Mouse (Mus musculus): ENCODE results near the gene Hdac1. TPM values are rescaled to one million over a fixed set of nuclear protein-coding genes. Genes with fewer than 3 reads are reported as not detected.

Gene Hdac1
- polyA plus RNA-seq, 1 experiment from 2014 or later = 294 TPM

DNA sequence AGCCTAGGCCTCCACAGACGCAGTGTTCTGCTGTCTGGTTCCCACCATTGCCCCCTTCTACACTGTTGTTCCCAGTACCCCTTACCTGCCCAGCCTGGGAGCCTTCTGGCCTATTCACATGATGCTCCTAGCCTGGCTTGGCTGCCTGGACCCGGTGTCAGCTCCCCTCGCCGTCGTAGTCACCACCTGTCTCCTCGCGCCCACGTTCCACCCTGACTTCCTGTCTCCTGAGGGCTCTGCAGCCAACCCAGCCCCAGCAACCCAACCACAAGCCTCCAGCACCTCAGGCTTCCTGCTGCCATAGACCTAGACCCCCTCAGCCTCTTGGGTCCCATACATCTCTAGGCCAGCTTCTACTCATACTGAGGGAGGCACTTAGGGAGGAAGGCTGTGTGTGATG, 30.9 kb upstream of the Hdac1 start, which contains the start of gene Lck:
Lck (minus strand) TSS at position 212 of the 400 bp plus-strand sequence.
- H3K27me3 ChIP-seq (ENCODE audit: poor library complexity, severe bottlenecking) = peaks cover 5% of the 10 kb centered on the region; the same call in 1 of the 2 replicates
- 91% methylated on average over 8 of the region's 8 CpGs for WGBS
- no peak for DNase-seq (ENCODE audit: extremely low spot score, low spot score)
- no peaks in the 10 kb centered on the region for H3K9me3 ChIP-seq
- H3K4me3 ChIP-seq = no peak within 1 kb of the TSS
- H3K4me1 ChIP-seq = peaks cover 10% of the 10 kb centered on the region
- H3K27ac ChIP-seq = no peak within 1 kb of the TSS
- H3K36me3 ChIP-seq (replicated peaks) = no peaks in the 10 kb centered on the region

DNA sequence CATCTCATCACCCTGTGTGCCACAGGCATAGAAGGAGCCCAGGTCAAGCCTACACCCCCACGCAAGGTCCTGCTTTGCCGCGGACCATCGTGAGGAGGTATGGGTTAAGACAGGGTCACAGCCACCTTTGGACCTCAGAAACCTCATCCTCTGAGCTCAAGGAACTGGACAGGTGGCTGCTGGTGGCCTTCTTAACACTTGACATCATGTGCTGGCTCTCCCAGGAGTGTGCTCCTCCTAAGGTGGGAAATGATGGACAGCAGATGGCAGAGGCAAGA, 30.5 kb upstream of the Hdac1 start:
- no peak overlapping the region for H3K27ac ChIP-seq
- peaks cover 10% of the 10 kb centered on the region for H3K4me1 ChIP-seq
- peaks cover 3% of the 10 kb centered on the region; the same call in 1 of the 2 replicates for H3K27me3 ChIP-seq (ENCODE audit: poor library complexity, severe bottlenecking)
- DNase-seq (ENCODE audit: extremely low spot score, low spot score) = no peak
- no peak overlapping the region for H3K4me3 ChIP-seq
- no peaks in the 10 kb centered on the region for H3K36me3 ChIP-seq (replicated peaks)
- WGBS = 96% methylated on average over 4 of the region's 4 CpGs
- H3K9me3 ChIP-seq = no peaks in the 10 kb centered on the region

DNA sequence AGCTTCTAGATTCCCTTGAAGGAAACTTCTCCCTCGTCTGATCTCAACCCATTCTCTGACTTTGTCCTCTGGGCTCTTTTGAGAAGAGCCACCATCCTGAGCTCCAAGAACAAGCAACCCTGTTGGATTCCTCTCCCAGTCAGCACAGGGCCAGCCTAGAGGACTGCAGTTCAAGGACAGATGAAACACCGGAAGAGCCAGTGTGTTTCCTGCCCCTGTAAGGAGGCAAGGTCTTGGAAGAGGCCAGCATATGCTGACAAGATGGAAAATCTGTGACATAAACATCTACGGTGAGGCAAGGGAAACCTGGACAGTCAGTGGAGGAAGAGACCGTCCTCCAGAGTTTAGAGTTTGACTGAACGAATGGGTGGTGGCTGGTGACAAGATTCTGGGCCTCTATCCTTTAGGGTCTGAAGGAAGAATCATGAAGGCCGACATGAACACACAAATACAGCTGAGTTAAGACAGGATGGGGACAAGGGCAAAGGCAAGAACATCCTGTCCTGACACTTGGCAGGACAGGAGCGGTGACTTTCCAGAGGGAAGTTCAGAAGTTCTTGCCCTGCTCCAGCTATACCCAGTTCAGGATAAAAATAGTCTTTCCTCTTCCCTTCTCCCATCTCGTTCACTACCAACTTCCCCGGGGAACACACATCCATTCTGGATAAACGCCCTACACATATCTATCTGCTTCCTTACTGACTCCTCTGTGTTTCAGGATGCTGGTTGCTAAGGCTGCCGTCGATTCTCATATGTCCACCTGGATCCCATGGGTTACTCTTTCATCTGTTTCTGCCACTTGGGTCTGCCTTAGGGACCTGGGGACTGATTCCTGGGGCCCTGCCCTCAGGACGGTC, 30.0 kb upstream of the Hdac1 start:
- H3K9me3 ChIP-seq = no peaks in the 10 kb centered on the region
- H3K4me1 ChIP-seq = peaks cover 10% of the 10 kb centered on the region
- no peak overlapping the region for H3K27ac ChIP-seq
- no peak overlapping the region for H3K4me3 ChIP-seq
- H3K27me3 ChIP-seq (ENCODE audit: poor library complexity, severe bottlenecking) = no peaks in the 10 kb centered on the region
- 88% methylated on average over 13 of the region's 13 CpGs for WGBS
- DNase-seq (ENCODE audit: extremely low spot score, low spot score) = no peak
- H3K36me3 ChIP-seq (replicated peaks) = no peaks in the 10 kb centered on the region

DNA sequence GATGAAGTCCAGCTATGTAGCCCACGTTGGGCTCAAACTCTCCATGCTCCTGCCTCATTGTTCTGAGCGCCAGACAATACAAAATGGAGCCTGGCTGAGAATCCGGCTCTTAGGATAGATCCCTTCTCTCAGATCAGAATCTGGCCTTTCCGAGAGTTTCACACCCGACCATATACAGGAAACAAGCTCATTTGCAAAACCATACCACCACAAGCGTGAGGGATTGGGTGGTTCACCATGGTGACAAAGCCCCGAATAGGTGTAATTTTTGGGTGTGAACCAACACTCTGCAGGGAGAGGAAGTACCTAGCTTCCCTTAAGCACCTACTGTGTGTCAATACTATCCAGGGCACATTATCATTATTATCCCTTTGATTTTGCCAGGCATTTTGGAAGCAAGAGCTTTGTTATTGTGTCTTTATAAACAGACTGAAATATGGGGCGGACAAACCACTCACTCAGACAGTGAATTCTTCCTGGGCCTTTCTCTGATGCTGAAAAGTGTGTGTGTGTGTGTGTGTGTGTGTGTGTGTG, 29.1 kb upstream of the Hdac1 start:
- no peak overlapping the region for H3K27ac ChIP-seq
- peaks cover 3% of the 10 kb centered on the region; the same call in 1 of the 2 replicates for H3K4me1 ChIP-seq
- no peak overlapping the region for H3K4me3 ChIP-seq
- no peaks in the 10 kb centered on the region for H3K36me3 ChIP-seq (replicated peaks)
- H3K27me3 ChIP-seq (ENCODE audit: poor library complexity, severe bottlenecking) = no peaks in the 10 kb centered on the region
- no peaks in the 10 kb centered on the region for H3K9me3 ChIP-seq
- no peak for DNase-seq (ENCODE audit: extremely low spot score, low spot score)
- 83% methylated on average over 8 of the region's 8 CpGs for WGBS

DNA sequence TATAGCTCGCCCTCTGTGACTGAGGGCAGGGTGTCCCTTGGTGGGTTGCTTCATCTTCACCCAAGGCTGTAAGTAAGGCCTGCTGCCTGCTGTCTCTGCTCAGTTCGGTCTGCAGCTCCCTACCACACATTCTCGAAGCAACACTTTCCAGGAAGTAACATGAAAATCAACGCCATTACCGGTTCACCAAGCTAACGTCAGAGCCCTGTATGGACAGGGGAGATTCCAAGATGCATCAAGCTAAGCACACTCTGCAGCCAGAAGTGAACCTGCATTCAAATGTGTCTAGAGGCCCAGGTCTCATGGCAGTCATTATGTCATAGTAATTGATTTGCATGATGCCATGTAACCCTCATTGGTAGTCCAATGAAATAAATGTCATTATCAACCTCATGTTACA, 27.5 kb upstream of the Hdac1 start:
- DNase-seq (ENCODE audit: extremely low spot score, low spot score) = no peak
- peaks cover under 1% of the 10 kb centered on the region; the same call in 1 of the 2 replicates for H3K4me1 ChIP-seq
- no peak overlapping the region for H3K27ac ChIP-seq
- no peaks in the 10 kb centered on the region for H3K27me3 ChIP-seq (ENCODE audit: poor library complexity, severe bottlenecking)
- no peaks in the 10 kb centered on the region for H3K9me3 ChIP-seq
- no peak overlapping the region for H3K4me3 ChIP-seq
- no peaks in the 10 kb centered on the region for H3K36me3 ChIP-seq (replicated peaks)
- WGBS = 93% methylated on average over 6 of the region's 6 CpGs

DNA sequence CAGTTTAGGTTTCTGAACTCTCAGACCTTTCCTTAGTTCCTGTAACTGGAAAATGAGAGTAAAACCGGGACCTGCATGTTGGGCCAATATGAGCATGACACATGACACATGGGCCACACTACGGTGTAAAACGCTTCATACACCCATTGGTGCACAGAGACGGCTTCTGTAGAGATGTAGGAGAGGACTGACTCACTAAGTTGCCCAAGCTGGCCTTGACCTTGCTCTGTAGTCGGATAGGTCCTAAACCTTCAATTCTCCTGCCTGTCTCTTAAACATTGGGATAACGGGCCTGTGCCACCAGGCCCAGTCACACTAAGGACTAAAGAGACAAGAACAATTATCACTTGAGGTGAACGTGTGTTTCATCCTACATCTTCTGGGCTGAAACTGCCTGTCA, 25.9 kb upstream of the Hdac1 start:
- H3K4me1 ChIP-seq = peaks cover 5% of the 10 kb centered on the region; the same call in 1 of the 2 replicates
- H3K27me3 ChIP-seq (ENCODE audit: poor library complexity, severe bottlenecking) = no peaks in the 10 kb centered on the region
- H3K9me3 ChIP-seq = no peaks in the 10 kb centered on the region
- H3K4me3 ChIP-seq = no peak overlapping the region
- no peak overlapping the region for H3K27ac ChIP-seq
- no peaks in the 10 kb centered on the region for H3K36me3 ChIP-seq (replicated peaks)
- DNase-seq (ENCODE audit: extremely low spot score, low spot score) = no peak
- WGBS = 91% methylated on average over 7 of the region's 7 CpGs

DNA sequence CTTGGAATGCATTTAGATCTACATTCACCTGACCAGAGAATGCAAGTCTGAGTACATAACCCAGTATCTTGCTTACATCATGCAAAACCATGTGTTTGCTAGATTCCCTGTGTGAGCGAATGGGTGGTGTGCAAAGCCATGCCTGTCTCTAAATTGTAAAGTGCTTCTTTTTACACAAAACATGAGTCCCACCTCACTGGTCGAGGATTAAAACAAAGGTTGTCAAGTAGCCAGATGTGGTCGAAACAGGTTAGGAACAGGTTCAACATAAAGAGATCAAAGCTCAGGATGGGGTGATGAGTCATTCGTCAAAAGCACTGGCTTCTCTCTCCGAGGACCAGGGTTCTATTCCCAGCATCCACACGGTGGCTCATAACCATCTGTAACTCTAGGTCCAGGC, 22.6 kb upstream of the Hdac1 start:
- Histone ChIP-seq H3K27ac (no peak overlapping the region), H3K4me3 (no peak overlapping the region), H3K9me3 (no peaks in the 10 kb centered on the region), H3K36me3 (replicated peaks) (no peaks in the 10 kb centered on the region), H3K27me3 (ENCODE audit: poor library complexity, severe bottlenecking) (no peaks in the 10 kb centered on the region), H3K4me1 (peaks cover 7% of the 10 kb centered on the region; the same call in 1 of the 2 replicates)
- WGBS = 85% methylated on average over 6 of the region's 6 CpGs
- DNase-seq (ENCODE audit: extremely low spot score, low spot score) = no peak

DNA sequence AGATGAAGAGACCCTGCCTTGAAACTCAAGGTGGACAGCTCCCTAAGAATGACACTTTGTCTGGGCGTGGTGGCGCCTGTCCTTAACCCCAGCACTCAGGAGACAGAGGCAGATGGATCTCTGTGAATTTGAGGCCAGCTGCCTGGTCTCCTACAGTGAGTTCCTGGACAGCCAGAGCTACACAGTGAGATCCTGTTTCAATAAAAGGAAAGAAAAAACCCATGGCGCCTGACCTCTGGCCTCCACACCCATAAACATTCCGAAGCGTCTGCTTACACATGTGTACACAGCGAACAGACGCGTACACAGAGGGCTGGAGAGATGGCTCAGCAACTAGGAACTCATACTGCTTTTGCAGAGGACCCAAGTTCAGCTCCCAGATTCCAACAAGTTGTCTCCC, 21.2 kb upstream of the Hdac1 start:
- WGBS = 72% methylated on average over 8 of the region's 8 CpGs
- no peaks in the 10 kb centered on the region for H3K9me3 ChIP-seq
- H3K27ac ChIP-seq = no peak overlapping the region
- H3K4me1 ChIP-seq = peaks cover 7% of the 10 kb centered on the region; the same call in 1 of the 2 replicates
- H3K27me3 ChIP-seq (ENCODE audit: poor library complexity, severe bottlenecking) = no peaks in the 10 kb centered on the region
- H3K4me3 ChIP-seq = no peak overlapping the region
- no peak for DNase-seq (ENCODE audit: extremely low spot score, low spot score)
- no peaks in the 10 kb centered on the region for H3K36me3 ChIP-seq (replicated peaks)

DNA sequence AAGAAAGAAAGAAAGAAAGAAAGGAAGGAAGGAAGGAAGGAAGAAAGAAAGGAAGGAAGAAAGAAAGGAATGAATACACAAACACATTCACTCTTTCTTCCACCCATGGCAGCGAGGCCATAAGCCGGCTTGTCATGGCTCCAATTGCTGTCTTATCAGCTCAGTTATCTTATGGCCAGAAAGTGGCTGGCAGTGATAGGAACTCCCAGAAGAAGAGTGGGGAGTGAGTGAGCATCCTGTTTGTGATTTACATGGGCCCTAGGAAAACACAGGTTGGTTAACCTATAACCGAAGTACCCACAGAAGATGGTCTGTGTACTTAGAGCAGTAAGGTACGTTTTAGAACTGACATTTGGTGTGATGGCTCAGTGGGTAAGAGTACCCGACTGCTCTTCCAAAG, 18.7 kb upstream of the Hdac1 start:
- Histone ChIP-seq H3K9me3 (no peaks in the 10 kb centered on the region), H3K27ac (no peak overlapping the region), H3K4me3 (no peak overlapping the region), H3K27me3 (ENCODE audit: poor library complexity, severe bottlenecking) (peaks cover 8% of the 10 kb centered on the region; the same call in 1 of the 2 replicates), H3K4me1 (peaks cover 23% of the 10 kb centered on the region), H3K36me3 (replicated peaks) (no peaks in the 10 kb centered on the region)
- 93% methylated on average over 5 of the region's 5 CpGs for WGBS
- no peak for DNase-seq (ENCODE audit: extremely low spot score, low spot score)

DNA sequence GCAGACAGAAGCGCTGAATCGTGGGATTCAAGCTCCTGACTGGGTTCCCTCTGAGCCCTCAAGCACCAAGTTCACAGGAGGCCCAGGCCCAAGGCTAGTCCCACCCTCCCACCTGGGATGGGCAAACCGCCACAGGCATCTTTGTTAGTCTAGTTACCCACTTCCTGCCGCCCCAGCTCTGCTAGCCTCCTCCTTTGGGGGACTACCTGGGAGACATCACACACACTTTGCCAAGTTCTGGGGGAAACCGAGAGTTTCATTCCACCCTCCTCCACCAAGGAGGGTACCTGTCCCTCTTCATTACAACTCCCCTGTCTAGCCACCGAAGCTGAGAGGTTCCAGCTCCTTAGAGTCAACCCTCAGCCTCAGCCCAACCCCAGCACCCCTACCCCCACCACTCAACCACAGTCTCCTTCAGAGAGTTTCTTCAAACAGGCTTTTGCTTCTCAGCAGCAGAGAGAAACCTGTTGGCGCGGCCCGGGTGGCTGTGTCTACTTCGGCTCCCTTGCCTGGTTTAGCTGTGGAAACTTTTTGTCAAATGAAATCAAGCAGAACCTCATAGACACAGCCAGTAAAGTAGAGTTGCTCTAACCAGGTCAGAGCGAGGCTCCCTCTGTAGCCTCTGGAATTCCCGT, 15.9 kb upstream of the Hdac1 start:
- H3K27me3 ChIP-seq (ENCODE audit: poor library complexity, severe bottlenecking) = peaks cover 18% of the 10 kb centered on the region
- H3K4me3 ChIP-seq = no peak overlapping the region
- no peak for DNase-seq (ENCODE audit: extremely low spot score, low spot score)
- H3K9me3 ChIP-seq = no peaks in the 10 kb centered on the region
- H3K36me3 ChIP-seq (replicated peaks) = no peaks in the 10 kb centered on the region
- H3K4me1 ChIP-seq = peaks cover 34% of the 10 kb centered on the region
- no peak overlapping the region for H3K27ac ChIP-seq
- WGBS = 89% methylated on average over 12 of the region's 12 CpGs

DNA sequence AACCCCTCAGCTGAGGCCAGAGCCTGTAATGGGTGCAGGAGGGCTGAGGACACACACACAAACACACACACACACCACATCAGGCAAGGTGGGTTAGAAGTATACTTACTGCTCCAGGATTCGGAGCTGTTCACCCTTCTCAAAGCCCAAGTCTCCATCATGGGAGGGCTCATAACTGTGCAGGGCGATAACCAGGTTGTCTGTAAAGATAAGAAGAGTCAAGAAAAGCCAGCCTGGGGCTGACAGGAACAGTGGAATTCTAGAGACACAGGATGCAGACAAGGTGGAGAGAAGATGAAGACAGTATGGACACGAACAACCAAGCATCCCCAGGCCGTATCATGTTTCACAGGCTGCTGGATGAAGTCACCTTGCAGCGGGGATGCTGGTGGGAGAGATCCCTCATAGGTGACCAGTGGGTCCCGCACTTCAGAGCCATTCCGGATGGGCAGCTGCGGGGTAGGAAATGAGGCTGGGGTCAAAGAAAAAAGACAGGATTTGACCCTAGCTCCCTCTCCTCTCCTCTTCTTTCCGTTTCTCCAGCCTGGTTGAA, 14.8 kb upstream of the Hdac1 start:
- peak overlapping the region; percentile 62 for H3K4me3 ChIP-seq
- H3K4me1 ChIP-seq = peaks cover 32% of the 10 kb centered on the region
- no peaks in the 10 kb centered on the region for H3K9me3 ChIP-seq
- peaks cover 18% of the 10 kb centered on the region for H3K27me3 ChIP-seq (ENCODE audit: poor library complexity, severe bottlenecking)
- H3K36me3 ChIP-seq (replicated peaks) = no peaks in the 10 kb centered on the region
- DNase-seq (ENCODE audit: extremely low spot score, low spot score) = no peak
- WGBS = 76% methylated on average over 9 of the region's 9 CpGs
- H3K27ac ChIP-seq = peak overlapping the region; percentile 86

DNA sequence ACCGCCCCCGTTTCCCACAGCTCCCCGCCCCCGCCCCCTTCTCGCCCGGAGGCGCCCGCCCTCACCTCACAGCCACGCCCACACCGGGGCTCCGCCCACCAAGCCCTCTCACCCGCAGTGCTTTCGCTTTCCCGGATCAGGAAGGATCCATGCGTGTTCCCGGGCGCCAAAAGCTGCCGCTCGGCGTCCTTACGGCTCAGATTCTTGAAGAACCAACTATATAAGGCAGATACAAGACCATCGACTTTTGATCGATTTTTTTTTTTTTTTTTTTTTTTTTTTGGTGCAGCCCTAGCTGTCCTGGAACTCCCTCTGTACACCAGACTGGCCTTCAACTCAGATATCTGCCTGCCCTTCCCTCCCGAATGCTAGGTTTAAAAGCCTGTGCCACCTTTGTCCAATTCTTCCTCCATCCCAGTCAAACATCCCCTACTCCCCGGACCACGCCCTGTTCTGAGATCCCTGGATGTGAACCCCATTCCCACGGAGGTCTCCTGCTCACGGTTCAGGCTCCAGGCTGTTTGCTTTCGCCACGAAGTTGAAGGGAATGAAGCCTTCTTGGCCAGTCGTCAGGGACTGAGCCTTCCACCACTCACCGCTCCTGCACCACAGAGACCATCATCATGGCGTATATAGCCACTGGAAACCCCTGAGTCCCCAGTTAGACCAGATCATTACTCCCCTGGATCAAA, 14.2 kb upstream of the Hdac1 start:
- WGBS = 9% methylated on average over 33 of the region's 33 CpGs
- Histone ChIP-seq H3K4me3 (peak overlapping the region; percentile 62), H3K4me1 (peaks cover 32% of the 10 kb centered on the region), H3K9me3 (no peaks in the 10 kb centered on the region), H3K36me3 (replicated peaks) (no peaks in the 10 kb centered on the region), H3K27me3 (ENCODE audit: poor library complexity, severe bottlenecking) (peaks cover 18% of the 10 kb centered on the region), H3K27ac (peak overlapping the region; percentile 86)
- peak; percentile 92 for DNase-seq (ENCODE audit: extremely low spot score, low spot score)

Measured in forebrain, embryonic 10.5 days (tissue).